Mouse (Mus musculus) heart, postnatal 36 days (tissue): ENCODE measurements around the gene Kdelc1. TPM values are rescaled to one million over a fixed set of nuclear protein-coding genes. Genes with fewer than 3 reads are reported as not detected.

ENCODE experiments used
- DNase-seq, 2 experiments: peaks; one replicate each; pipeline ENCODE4 v3.0.0; 2021 to 2022
- intact Hi-C: fragments of 180-260 bp; cut with DNase I; formaldehyde crosslinking; loops from one replicate; pipeline ENCODE4 v1.15.1; 2025
- total RNA-seq, 2 experiments: library from RNA; stranded (reverse); gene quantifications; 2 replicates each; pipeline ENCODE4 v1.2.3; 2021

The Kdelc1 gene
- total RNA-seq, 2 experiments from 2014 or later, result 20.7 to 21.3 TPM

GRCm38 (mm10) chr1:44101448-44102225 lies 17.0 kb downstream of the Kdelc1 start:
- DNase-seq, result peak; percentile 35 to 39
- intact Hi-C loops, result loop anchor here (1.0 to 10.0 kb wide), 3 partner anchors 18 to 167 kb away; partner anchors contain the start of genes Ercc5 and Tpp2

- intact Hi-C loops, result no loop called here
- DNase-seq, result peak; percentile 22 to 51
These were observed 54.0 kb downstream of the Kdelc1 start for GRCm38 (mm10) chr1:44064625-44065024.

- no peak for DNase-seq
- intact Hi-C loops, result no loop called here
These were observed 55.2 kb downstream of the Kdelc1 start for GRCm38 (mm10) chr1:44063439-44063838.

GRCm38 (mm10) chr1:44061836-44062235 lies 56.8 kb downstream of the Kdelc1 start, which contains the start of gene Gm8251:
Gene Gm8251 (minus strand): TSS chr1:44061936.
- no peak for DNase-seq
- intact Hi-C loops, result no loop called here

GRCm38 (mm10) chr1:44057805-44058204 lies 60.8 kb downstream of the Kdelc1 start:
- DNase-seq, result no peak
- intact Hi-C loops, result no loop called here

Other genes starting within 250 kb of the Kdelc1 start
- gene Tpp2, start 185.2 kb downstream of the Kdelc1 start, total RNA-seq, result 10 to 100 TPM; 42.1 to 48.1 TPM
- gene Mettl21c, start 98.8 kb downstream of the Kdelc1 start, total RNA-seq, result not detected
- not detected for gene Gm8251, start 56.9 kb downstream of the Kdelc1 start, total RNA-seq
- 1 to 10 TPM; 6.3 to 9.2 TPM for gene Tex30, start 16.4 kb downstream of the Kdelc1 start, total RNA-seq
- gene Bivm, start 149 bp upstream of the Kdelc1 start, total RNA-seq, result 10 to 100 TPM; 11.1 to 12.8 TPM
- gene Ercc5, start 28.9 kb upstream of the Kdelc1 start, total RNA-seq, result 10 to 100 TPM; 16.6 to 17.1 TPM
- gene Mettl21e, start 100.2 kb upstream of the Kdelc1 start, total RNA-seq, result under 1 TPM in 1 of 2 experiments, not detected in 1; 0.14 TPM